Mouse (Mus musculus) liver, embryonic 14.5 days (tissue): ENCODE data around the gene Nipal3.

Experiments
- CTCF ChIP-seq: IDR thresholded peaks from 2 replicates; pipeline ENCODE4 v1.5.1; 2016; ENCODE audit warnings: antibody characterized with exemption, low read depth, control low read depth
- EP300 ChIP-seq: IDR thresholded peaks from 2 replicates; pipeline ENCODE4 v1.6.1; 2016; ENCODE audit warnings: antibody characterized with exemption, low read depth

DNA sequence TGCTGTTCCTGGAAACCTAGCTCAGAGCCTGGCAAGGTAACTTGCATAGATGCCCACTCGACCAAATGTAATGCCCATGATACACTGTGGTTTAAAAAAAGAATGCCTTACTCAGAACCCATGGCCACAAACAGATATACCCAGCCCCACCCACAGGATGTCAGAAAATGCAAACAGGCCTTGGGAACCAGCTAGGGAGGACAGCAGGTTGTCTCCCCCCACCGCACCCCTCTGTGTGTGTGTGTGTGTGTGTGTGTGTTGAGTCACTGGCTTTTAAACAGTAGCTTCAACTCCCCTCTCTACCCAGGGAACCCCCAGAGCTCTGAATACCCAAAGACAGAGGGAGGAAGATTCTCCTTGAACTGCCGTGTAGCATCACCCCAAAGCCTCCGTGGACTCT lies 1.6 kb downstream of the Nipal3 start:
- TF ChIP-seq EP300 (no peak), CTCF (no peak)
